Mouse (Mus musculus): ENCODE measurements around the gene Slc35f6. TPM values are rescaled to one million over a fixed set of nuclear protein-coding genes. Genes with fewer than 3 reads are reported as not detected.

Slc35f6 gene
- polyA plus RNA-seq, 1 experiment from 2014 or later: 32.5 TPM

- H3K4me2 ChIP-seq (ENCODE audit: low read length): no peak overlapping the region
- no peaks in the 10 kb centered on the region for H3K36me3 ChIP-seq (ENCODE audit: control insufficient read depth, insufficient read depth)
- no peak for ATAC-seq
- H3K27me3 ChIP-seq (replicated peaks; ENCODE audit: control insufficient read depth, insufficient read depth, low read length): no peaks in the 10 kb centered on the region
- H3K9ac ChIP-seq (replicated peaks; ENCODE audit: low read depth, low read length): no peak overlapping the region
- peaks cover 15% of the 10 kb centered on the region for H3K4me1 ChIP-seq (replicated peaks; ENCODE audit: control insufficient read depth, insufficient read depth, low read length)
- no peak overlapping the region for H3K27ac ChIP-seq (ENCODE audit: low read length)
- no peaks in the 10 kb centered on the region for H3K9me3 ChIP-seq (ENCODE audit: control insufficient read depth, low read length)
- WGBS: 83% methylated on average over 2 of the region's 2 CpGs
- no peak overlapping the region for H3K4me3 ChIP-seq (replicated peaks; ENCODE audit: low read length)
These were observed 1.7 kb upstream of the Slc35f6 start for GRCm38 (mm10) chr5:30646036-30646435.

GRCm38 (mm10) chr5:30647396-30647795, 337 bp upstream of the Slc35f6 start:
- peaks cover 15% of the 10 kb centered on the region for H3K4me1 ChIP-seq (replicated peaks; ENCODE audit: control insufficient read depth, insufficient read depth, low read length)
- peak overlapping the region; percentile 77 for H3K9ac ChIP-seq (replicated peaks; ENCODE audit: low read depth, low read length)
- H3K4me2 ChIP-seq (ENCODE audit: low read length): peak overlapping the region; percentile 96
- peak overlapping the region; percentile 82 for H3K4me3 ChIP-seq (replicated peaks; ENCODE audit: low read length)
- H3K27ac ChIP-seq (ENCODE audit: low read length): peak overlapping the region; percentile 63; the same call in 1 of the 2 replicates
- no peaks in the 10 kb centered on the region for H3K9me3 ChIP-seq (ENCODE audit: control insufficient read depth, low read length)
- 17% methylated on average over 9 of the region's 9 CpGs for WGBS
- H3K36me3 ChIP-seq (ENCODE audit: control insufficient read depth, insufficient read depth): no peaks in the 10 kb centered on the region
- no peaks in the 10 kb centered on the region for H3K27me3 ChIP-seq (replicated peaks; ENCODE audit: control insufficient read depth, insufficient read depth, low read length)
- ATAC-seq: no peak; the same call in 1 of the 2 replicates

- no peak for ATAC-seq
- WGBS: 78% methylated on average over 4 of the region's 4 CpGs
These were observed 1.8 kb downstream of the Slc35f6 start for GRCm38 (mm10) chr5:30649558-30649957.

GRCm38 (mm10) chr5:30650756-30651155, 3.0 kb downstream of the Slc35f6 start:
- no peak for ATAC-seq
- Histone ChIP-seq H3K4me3 (replicated peaks; ENCODE audit: low read length) (no peak overlapping the region), H3K4me1 (replicated peaks; ENCODE audit: control insufficient read depth, insufficient read depth, low read length) (peaks cover 15% of the 10 kb centered on the region), H3K36me3 (ENCODE audit: control insufficient read depth, insufficient read depth) (peaks cover 7% of the 10 kb centered on the region), H3K27me3 (replicated peaks; ENCODE audit: control insufficient read depth, insufficient read depth, low read length) (no peaks in the 10 kb centered on the region), H3K9me3 (ENCODE audit: control insufficient read depth, low read length) (no peaks in the 10 kb centered on the region), H3K9ac (replicated peaks; ENCODE audit: low read depth, low read length) (no peak overlapping the region), H3K27ac (ENCODE audit: low read length) (no peak overlapping the region), H3K4me2 (ENCODE audit: low read length) (no peak overlapping the region)
- 97% methylated on average over 3 of the region's 3 CpGs for whole genome bisulfite sequencing

More at GRCm38 (mm10) chr5:30649558-30649957, 1.8 kb downstream of the Slc35f6 start:
- no peak overlapping the region for H3K27ac ChIP-seq (ENCODE audit: low read length)
- H3K4me3 ChIP-seq (replicated peaks; ENCODE audit: low read length): no peak overlapping the region
- no peaks in the 10 kb centered on the region for H3K9me3 ChIP-seq (ENCODE audit: control insufficient read depth, low read length)
- H3K4me1 ChIP-seq (replicated peaks; ENCODE audit: control insufficient read depth, insufficient read depth, low read length): peaks cover 15% of the 10 kb centered on the region
- no peak overlapping the region for H3K4me2 ChIP-seq (ENCODE audit: low read length)
- no peak overlapping the region for H3K9ac ChIP-seq (replicated peaks; ENCODE audit: low read depth, low read length)
- peaks cover 3% of the 10 kb centered on the region; the same call in 1 of the 2 replicates for H3K36me3 ChIP-seq (ENCODE audit: control insufficient read depth, insufficient read depth)
- no peaks in the 10 kb centered on the region for H3K27me3 ChIP-seq (replicated peaks; ENCODE audit: control insufficient read depth, insufficient read depth, low read length)

- Histone ChIP-seq H3K4me2 (ENCODE audit: low read length) (no peak overlapping the region), H3K4me3 (replicated peaks; ENCODE audit: low read length) (no peak overlapping the region), H3K36me3 (ENCODE audit: control insufficient read depth, insufficient read depth) (peaks cover 10% of the 10 kb centered on the region), H3K9me3 (ENCODE audit: control insufficient read depth, low read length) (no peaks in the 10 kb centered on the region), H3K27me3 (replicated peaks; ENCODE audit: control insufficient read depth, insufficient read depth, low read length) (no peaks in the 10 kb centered on the region), H3K9ac (replicated peaks; ENCODE audit: low read depth, low read length) (no peak overlapping the region), H3K27ac (ENCODE audit: low read length) (no peak overlapping the region), H3K4me1 (replicated peaks; ENCODE audit: control insufficient read depth, insufficient read depth, low read length) (peaks cover 15% of the 10 kb centered on the region)
- no peak for ATAC-seq
- 92% methylated on average over 3 of the region's 3 CpGs for WGBS
These were observed 3.8 kb downstream of the Slc35f6 start for GRCm38 (mm10) chr5:30651554-30651953.

- Histone ChIP-seq H3K9ac (replicated peaks; ENCODE audit: low read depth, low read length) (no peak overlapping the region), H3K36me3 (ENCODE audit: control insufficient read depth, insufficient read depth) (peaks cover 10% of the 10 kb centered on the region), H3K27me3 (replicated peaks; ENCODE audit: control insufficient read depth, insufficient read depth, low read length) (no peaks in the 10 kb centered on the region), H3K9me3 (ENCODE audit: control insufficient read depth, low read length) (no peaks in the 10 kb centered on the region), H3K4me3 (replicated peaks; ENCODE audit: low read length) (no peak overlapping the region), H3K27ac (ENCODE audit: low read length) (no peak overlapping the region), H3K4me1 (replicated peaks; ENCODE audit: control insufficient read depth, insufficient read depth, low read length) (peaks cover 10% of the 10 kb centered on the region), H3K4me2 (ENCODE audit: low read length) (no peak overlapping the region)
- no peak for ATAC-seq
- 89% methylated on average over 6 of the region's 6 CpGs for WGBS
These were observed 5.5 kb downstream of the Slc35f6 start for GRCm38 (mm10) chr5:30653246-30653645.

- H3K36me3 ChIP-seq (ENCODE audit: control insufficient read depth, insufficient read depth): peaks cover 10% of the 10 kb centered on the region
- no peak overlapping the region for H3K27ac ChIP-seq (ENCODE audit: low read length)
- 83% methylated on average over 8 of the region's 8 CpGs for WGBS
- H3K9me3 ChIP-seq (ENCODE audit: control insufficient read depth, low read length): no peaks in the 10 kb centered on the region
- H3K4me3 ChIP-seq (replicated peaks; ENCODE audit: low read length): no peak overlapping the region
- no peak for ATAC-seq
- no peaks in the 10 kb centered on the region for H3K4me1 ChIP-seq (replicated peaks; ENCODE audit: control insufficient read depth, insufficient read depth, low read length)
- no peaks in the 10 kb centered on the region for H3K27me3 ChIP-seq (replicated peaks; ENCODE audit: control insufficient read depth, insufficient read depth, low read length)
- H3K4me2 ChIP-seq (ENCODE audit: low read length): no peak overlapping the region
- no peak overlapping the region for H3K9ac ChIP-seq (replicated peaks; ENCODE audit: low read depth, low read length)
These were observed 7.3 kb downstream of the Slc35f6 start for GRCm38 (mm10) chr5:30655042-30655441.

- no peaks in the 10 kb centered on the region for H3K27me3 ChIP-seq (replicated peaks; ENCODE audit: control insufficient read depth, insufficient read depth, low read length)
- H3K9me3 ChIP-seq (ENCODE audit: control insufficient read depth, low read length): no peaks in the 10 kb centered on the region
- H3K9ac ChIP-seq (replicated peaks; ENCODE audit: low read depth, low read length): no peak overlapping the region
- no peak for ATAC-seq
- H3K4me2 ChIP-seq (ENCODE audit: low read length): no peak overlapping the region
- H3K27ac ChIP-seq (ENCODE audit: low read length): no peak overlapping the region
- no peak overlapping the region for H3K4me3 ChIP-seq (replicated peaks; ENCODE audit: low read length)
- peaks cover 10% of the 10 kb centered on the region for H3K36me3 ChIP-seq (ENCODE audit: control insufficient read depth, insufficient read depth)
- 90% methylated on average over 6 of the region's 6 CpGs for WGBS
- H3K4me1 ChIP-seq (replicated peaks; ENCODE audit: control insufficient read depth, insufficient read depth, low read length): no peaks in the 10 kb centered on the region
These were observed 7.9 kb downstream of the Slc35f6 start for GRCm38 (mm10) chr5:30655526-30656195.

GRCm38 (mm10) chr5:30659042-30659441, 11.3 kb downstream of the Slc35f6 start:
- H3K4me1 ChIP-seq (replicated peaks; ENCODE audit: control insufficient read depth, insufficient read depth, low read length): no peaks in the 10 kb centered on the region
- no peak overlapping the region for H3K9ac ChIP-seq (replicated peaks; ENCODE audit: low read depth, low read length)
- ATAC-seq: no peak
- H3K27ac ChIP-seq (ENCODE audit: low read length): no peak overlapping the region
- WGBS: 79% methylated on average over 4 of the region's 4 CpGs
- peaks cover 8% of the 10 kb centered on the region for H3K36me3 ChIP-seq (ENCODE audit: control insufficient read depth, insufficient read depth)
- no peaks in the 10 kb centered on the region for H3K27me3 ChIP-seq (replicated peaks; ENCODE audit: control insufficient read depth, insufficient read depth, low read length)
- H3K9me3 ChIP-seq (ENCODE audit: control insufficient read depth, low read length): no peaks in the 10 kb centered on the region
- H3K4me2 ChIP-seq (ENCODE audit: low read length): no peak overlapping the region
- H3K4me3 ChIP-seq (replicated peaks; ENCODE audit: low read length): no peak overlapping the region
